Mouse (Mus musculus) C2C12 (cell line): Measurements from ENCODE around the gene Olfr857. TPM values are rescaled to one million over a fixed set of nuclear protein-coding genes. Genes with fewer than 3 reads are reported as not detected.
"Not testable (repeated sequence)": the region's sequence is repeated elsewhere in the genome, so short reads cannot be mapped to it uniquely, and the experiment has no call there.

Experiments
- H3K27me3 ChIP-seq: one replicate; pipeline ENCODE4 v1.6.1; 2011; ENCODE audit not compliant: control insufficient read depth, insufficient read depth, insufficient read length
- H3K36me3 ChIP-seq: one replicate; pipeline ENCODE4 v1.6.1; 2011; ENCODE audit not compliant: control insufficient read depth, insufficient read depth
- H3K4me3 ChIP-seq: one replicate; pipeline ENCODE4 v1.5.1; 2011; ENCODE audit warnings: mild to moderate bottlenecking, control low read depth; ENCODE audit not compliant: poor library complexity, insufficient read depth, severe bottlenecking
- H3K79me2 ChIP-seq: one replicate; pipeline ENCODE4 v1.6.1; 2011; ENCODE audit not compliant: control insufficient read depth, insufficient read depth
- H3K79me3 ChIP-seq: one replicate; pipeline ENCODE4 v1.6.1; 2011; ENCODE audit warnings: low read depth, control low read depth
- H3ac ChIP-seq: one replicate; pipeline ENCODE3; 2011; ENCODE audit warnings: low read depth; ENCODE audit not compliant: control insufficient read depth, insufficient read length
- CEBPB ChIP-seq: IDR thresholded peaks from one replicate; pipeline ENCODE4 v1.6.1; 2011; ENCODE audit warnings: low read depth, mild to moderate bottlenecking, control low read depth, moderate library complexity
- CTCF ChIP-seq: IDR thresholded peaks from one replicate; pipeline ENCODE4 v1.5.1; 2011; ENCODE audit not compliant: control insufficient read depth, insufficient read depth, insufficient read length
- FOSL1 ChIP-seq: IDR thresholded peaks from one replicate; pipeline ENCODE4 v1.8.0; 2011; ENCODE audit warnings: mild to moderate bottlenecking, low read length; ENCODE audit not compliant: poor library complexity, insufficient read depth, severe bottlenecking
- MAX ChIP-seq: IDR thresholded peaks from one replicate; pipeline ENCODE4 v1.6.1; 2011; ENCODE audit warnings: mild to moderate bottlenecking, control low read depth
- MYOD1 ChIP-seq: IDR thresholded peaks from one replicate; pipeline ENCODE4 v1.6.1; 2011; ENCODE audit warnings: low read depth; ENCODE audit not compliant: control insufficient read depth, insufficient read length
- MYOG ChIP-seq: IDR thresholded peaks from one replicate; pipeline ENCODE4 v1.6.1; 2011; ENCODE audit not compliant: control insufficient read depth, insufficient read length; ENCODE audit errors: extremely low read depth
- USF1 ChIP-seq: IDR thresholded peaks from one replicate; pipeline ENCODE4 v1.6.1; 2011; ENCODE audit warnings: low read depth, mild to moderate bottlenecking, control low read depth, moderate library complexity
- long read RNA-seq, 2 experiments: library from polyadenylated mRNA; unstranded; transcript quantifications; one replicate each; pipeline ENCODE4 v2.0.0; 2019 to 2020
- polyA plus RNA-seq: library from polyadenylated mRNA; unstranded; fragments of >200 nt; fragmentation: generic; extraction: Trizol; gene quantifications from one replicate; pipeline ENCODE4 v1.2.1, GENCODE M21; 2012; ENCODE audit warnings: missing spikeins

The Olfr857 gene
- polyA plus RNA-seq, result not detected
- long read RNA-seq, experiment 1, result 0 reads
- long read RNA-seq, experiment 2, result 0 reads

- no peaks in the 10 kb centered on the region for H3K79me2 ChIP-seq
- TF ChIP-seq MYOG, result no peak
- no peak for TF ChIP-seq MYOD1
- TF ChIP-seq CEBPB, result no peak
- no peak for TF ChIP-seq USF1
- TF ChIP-seq FOSL1, result no peak
- no peak for TF ChIP-seq CTCF
- no peak for TF ChIP-seq MAX
Measured at GRCm38 (mm10) chr9:19709133-19709532, at the start of gene Olfr857. TSS of gene Olfr857 (plus strand) at chr9:19709433.

GRCm38 (mm10) chr9:19690281-19690680, 19.0 kb upstream of the Olfr857 start:
- TF ChIP-seq MYOG, result no peak
- no peak for TF ChIP-seq CEBPB
- no peaks in the 10 kb centered on the region for H3K27me3 ChIP-seq
- no peak overlapping the region for H3ac ChIP-seq
- H3K4me3 ChIP-seq, result no peak overlapping the region
- H3K79me3 ChIP-seq, result no peaks in the 10 kb centered on the region
- no peaks in the 10 kb centered on the region for H3K79me2 ChIP-seq
- no peaks in the 10 kb centered on the region for H3K36me3 ChIP-seq

More at GRCm38 (mm10) chr9:19709133-19709532, at the start of gene Olfr857:
- Histone ChIP-seq H3K4me3 (no peak within 1 kb of the TSS), H3K36me3 (no peaks in the 10 kb centered on the region), H3K79me3 (no peaks in the 10 kb centered on the region), H3K27me3 (no peaks in the 10 kb centered on the region), H3ac (no peak within 1 kb of the TSS)

DNA sequence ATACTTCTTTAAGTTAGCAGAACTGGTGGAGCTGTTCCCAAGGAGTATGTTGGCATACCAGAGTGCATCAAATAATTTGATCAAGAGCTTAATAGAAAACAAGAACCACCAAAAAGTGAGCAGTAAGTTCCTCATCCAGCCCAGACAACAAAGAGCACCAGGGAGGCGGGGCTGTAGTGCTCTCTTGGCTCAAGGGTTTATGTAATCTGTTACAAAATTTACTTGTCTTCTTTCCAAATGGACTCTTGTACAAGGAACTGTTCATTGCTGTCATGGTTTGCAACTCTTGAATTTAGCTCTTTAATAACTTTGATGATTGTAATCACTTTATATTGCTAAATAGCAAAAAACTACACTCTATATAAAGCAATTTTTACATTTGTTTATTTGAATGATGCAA, 17.8 kb upstream of the Olfr857 start:
- Histone ChIP-seq H3K79me2 (no peaks in the 10 kb centered on the region), H3K79me3 (no peaks in the 10 kb centered on the region)
- TF ChIP-seq CEBPB (no peak), MAX (no peak), FOSL1 (no peak), CTCF (no peak), MYOD1 (no peak), MYOG (no peak), USF1 (no peak)

DNA sequence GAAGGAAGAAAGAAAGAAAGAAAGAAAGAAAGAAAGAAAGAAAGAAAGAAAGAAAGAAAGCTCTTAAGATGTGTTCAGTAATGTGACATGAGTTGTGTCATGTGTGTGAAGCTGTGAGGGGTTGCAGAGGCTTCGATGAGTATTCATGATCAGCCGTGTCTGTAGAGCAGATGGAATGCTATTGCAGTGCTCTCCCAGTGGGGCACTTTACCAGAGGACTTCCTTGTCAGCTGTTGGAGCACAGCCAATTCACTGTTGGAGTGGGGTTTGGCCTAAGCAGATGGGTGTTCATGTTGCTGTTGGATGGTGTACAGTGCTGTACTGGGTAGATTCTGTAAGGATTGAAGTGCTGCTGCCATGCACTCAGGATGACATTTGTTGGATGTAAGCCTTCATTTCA, 16.8 kb upstream of the Olfr857 start:
- Histone ChIP-seq H3ac (no peak overlapping the region), H3K36me3 (no peaks in the 10 kb centered on the region), H3K79me3 (no peaks in the 10 kb centered on the region), H3K27me3 (no peaks in the 10 kb centered on the region), H3K79me2 (no peaks in the 10 kb centered on the region), H3K4me3 (no peak overlapping the region)
- TF ChIP-seq FOSL1 (no peak), CTCF (no peak), CEBPB (no peak), MAX (no peak), USF1 (no peak), MYOG (no peak), MYOD1 (no peak)

More for the DNA sequence above, 17.8 kb upstream of the Olfr857 start:
- Histone ChIP-seq H3ac (no peak overlapping the region), H3K4me3 (no peak overlapping the region), H3K36me3 (no peaks in the 10 kb centered on the region), H3K27me3 (no peaks in the 10 kb centered on the region)

- not testable (repeated sequence) for H3K4me3 ChIP-seq, H3K27me3 ChIP-seq, H3K36me3 ChIP-seq, H3K79me2 ChIP-seq, H3K79me3 ChIP-seq, H3ac ChIP-seq
Measured at GRCm38 (mm10) chr9:19694285-19694684, 14.9 kb upstream of the Olfr857 start.

- not testable (repeated sequence) for H3K27me3 ChIP-seq, H3K4me3 ChIP-seq, H3K79me3 ChIP-seq, H3K36me3 ChIP-seq, H3ac ChIP-seq, H3K79me2 ChIP-seq
Measured at GRCm38 (mm10) chr9:19694898-19695379, 14.3 kb upstream of the Olfr857 start.

GRCm38 (mm10) chr9:19704546-19704945, 4.7 kb upstream of the Olfr857 start:
- not testable (repeated sequence) for H3K4me3 ChIP-seq, H3K36me3 ChIP-seq, H3ac ChIP-seq, H3K79me3 ChIP-seq, H3K27me3 ChIP-seq, H3K79me2 ChIP-seq

Other genes with a start within 250 kb of the Olfr857 start
- gene Olfr850, start 231.2 kb upstream of the Olfr857 start, polyA plus RNA-seq, result not detected
- gene Olfr851, start 216.1 kb upstream of the Olfr857 start, polyA plus RNA-seq, result not detected
- not detected for gene Olfr853, start 168.4 kb upstream of the Olfr857 start, polyA plus RNA-seq
- not detected for gene Olfr854, start 142.1 kb upstream of the Olfr857 start, polyA plus RNA-seq
- not detected for gene Olfr855, start 126.8 kb upstream of the Olfr857 start, polyA plus RNA-seq
- 4.3 TPM for gene Zfp317, start 87.3 kb upstream of the Olfr857 start, polyA plus RNA-seq
- gene Olfr58, start 70.8 kb downstream of the Olfr857 start, polyA plus RNA-seq, result not detected
- not detected for gene Olfr859, start 95.5 kb downstream of the Olfr857 start, polyA plus RNA-seq
- not detected for gene Olfr860, start 140.3 kb downstream of the Olfr857 start, polyA plus RNA-seq
- gene Olfr862, start 178.6 kb downstream of the Olfr857 start, polyA plus RNA-seq, result not detected
- gene Olfr77, start 207.4 kb downstream of the Olfr857 start, polyA plus RNA-seq, result 0.18 TPM